Mouse (Mus musculus): Measurements from ENCODE around the gene Snx22. TPM values are rescaled to one million over a fixed set of nuclear protein-coding genes. Genes with fewer than 3 reads are reported as not detected.

Snx22 gene
- 35.7 and 39.1 TPM in 2 replicates for total RNA-seq (2015; ENCODE audit: low replicate concordance)
- total RNA-seq (2017; ENCODE audit: low replicate concordance), result 58.5 and 59.1 TPM in 2 replicates

- peak; percentile 86 for ATAC-seq (replicated peaks; ENCODE audit: low FRiP score, poor library complexity, severe bottlenecking)
These were observed at the start of gene Snx22 for GRCm38 (mm10) chr9:66069583-66069982. TSS of gene Snx22 (minus strand) at chr9:66069719.

DNA sequence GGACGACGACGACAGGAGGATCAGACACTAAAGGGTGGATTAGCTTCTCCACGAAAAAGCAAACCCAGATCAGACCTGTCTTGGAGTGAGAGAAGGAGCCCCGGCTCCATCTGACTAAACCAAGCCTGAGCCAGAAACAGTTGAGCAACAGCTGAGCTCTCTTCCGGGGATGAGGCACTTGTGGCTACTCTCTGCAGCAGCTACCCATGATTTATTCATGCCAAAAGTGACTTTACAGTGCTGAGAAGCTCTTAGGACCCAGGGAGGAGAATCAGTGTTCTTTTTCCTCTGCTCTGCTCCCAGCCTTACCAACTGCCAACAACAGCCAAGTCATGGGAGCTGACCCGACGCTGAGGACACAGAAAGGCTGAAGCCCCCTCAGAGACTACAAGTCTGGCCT, 47.4 kb upstream of the Snx22 start:
- no peak for ATAC-seq (replicated peaks; ENCODE audit: low FRiP score, poor library complexity, severe bottlenecking)

DNA sequence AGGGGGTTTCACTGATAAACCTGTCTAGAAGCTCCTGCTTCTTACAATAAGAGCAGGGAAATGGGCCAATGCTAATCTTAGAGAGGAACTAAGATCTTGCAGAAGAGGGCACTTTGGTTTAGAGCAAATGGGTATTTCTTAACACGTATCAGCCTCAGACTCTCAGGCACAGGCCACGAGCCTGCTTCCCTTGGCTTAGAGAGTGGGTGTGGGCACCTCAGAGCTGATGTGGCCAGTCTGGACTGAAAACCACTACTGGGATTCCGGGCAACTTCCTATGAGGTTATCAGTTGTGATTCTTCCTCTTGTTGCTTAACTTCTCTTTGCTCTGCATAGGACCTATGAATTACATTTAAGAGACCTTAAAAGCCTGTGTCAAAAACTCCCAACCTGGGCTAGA, 44.8 kb upstream of the Snx22 start:
- ATAC-seq (replicated peaks; ENCODE audit: low FRiP score, poor library complexity, severe bottlenecking), result no peak

GRCm38 (mm10) chr9:66110611-66111379, 41.3 kb upstream of the Snx22 start:
- ATAC-seq (replicated peaks; ENCODE audit: low FRiP score, poor library complexity, severe bottlenecking), result no peak

DNA sequence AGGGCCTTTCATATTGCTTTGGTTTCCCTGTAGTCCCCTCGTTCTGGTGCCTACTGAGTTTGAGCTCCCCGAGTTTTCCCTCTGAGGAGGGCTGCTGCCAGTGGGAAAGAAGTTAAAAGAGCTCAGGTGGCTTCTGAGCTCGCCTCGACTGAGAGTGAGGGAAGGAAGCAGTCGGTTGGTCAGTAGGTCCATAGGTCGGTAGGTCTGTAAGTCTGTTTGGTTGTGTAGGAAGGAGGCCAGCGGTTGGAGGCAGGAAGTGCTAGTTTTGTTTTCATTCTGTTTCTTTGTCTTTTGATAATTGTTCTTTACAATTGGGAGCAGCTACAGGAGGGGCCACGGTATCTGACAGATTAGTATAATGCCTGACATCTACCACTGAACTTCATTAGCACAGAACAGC, 40.6 kb upstream of the Snx22 start:
- ATAC-seq (replicated peaks; ENCODE audit: low FRiP score, poor library complexity, severe bottlenecking), result no peak

GRCm38 (mm10) chr9:66109574-66109973, 40.1 kb upstream of the Snx22 start:
- ATAC-seq (replicated peaks; ENCODE audit: low FRiP score, poor library complexity, severe bottlenecking), result no peak

- ATAC-seq (replicated peaks; ENCODE audit: low FRiP score, poor library complexity, severe bottlenecking), result no peak
These were observed 35.6 kb upstream of the Snx22 start for GRCm38 (mm10) chr9:66105168-66105567.

DNA sequence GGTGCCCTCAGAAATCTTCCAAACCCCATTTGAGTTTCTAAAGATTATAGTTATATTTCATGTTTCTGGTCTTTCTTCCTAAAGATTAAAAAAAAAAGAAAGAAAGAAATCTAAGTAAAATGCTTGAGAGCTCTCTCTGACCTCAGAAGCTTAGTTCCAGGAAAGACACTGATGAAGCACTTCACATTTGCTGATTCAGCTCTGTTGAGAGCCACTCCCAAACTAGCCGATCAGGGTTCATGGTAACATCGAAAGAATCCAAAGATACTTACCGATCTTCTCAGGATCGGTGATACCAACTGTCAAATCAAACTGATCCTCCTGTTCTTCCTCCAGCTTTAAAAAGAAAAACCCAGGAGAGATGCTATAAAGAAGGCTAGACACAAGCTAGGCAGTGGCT, 35.1 kb upstream of the Snx22 start:
- ATAC-seq (replicated peaks; ENCODE audit: low FRiP score, poor library complexity, severe bottlenecking), result peak; percentile 50; the same call in 1 of the 2 replicates

DNA sequence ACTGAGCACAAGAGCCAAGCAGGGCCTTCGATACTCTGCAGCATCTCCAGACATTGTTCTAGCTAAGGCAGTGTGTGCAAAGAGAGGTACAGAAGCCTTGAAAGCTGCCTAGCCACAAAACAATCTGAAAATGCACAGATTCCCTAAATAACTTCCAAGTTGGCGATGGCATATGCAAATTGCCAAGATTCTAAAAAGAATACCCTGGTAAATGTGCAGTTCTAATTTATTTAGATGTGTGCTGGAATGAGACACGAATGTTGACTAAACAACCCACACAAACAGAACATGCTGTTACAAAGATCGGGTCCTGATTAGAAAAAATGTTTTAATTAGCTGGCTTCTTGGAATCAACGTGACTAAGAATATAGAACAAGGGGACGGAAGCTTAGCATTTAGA, 33.1 kb upstream of the Snx22 start:
- no peak for ATAC-seq (replicated peaks; ENCODE audit: low FRiP score, poor library complexity, severe bottlenecking)

- ATAC-seq (replicated peaks; ENCODE audit: low FRiP score, poor library complexity, severe bottlenecking), result no peak
These were observed 32.1 kb upstream of the Snx22 start for GRCm38 (mm10) chr9:66101577-66101976.

DNA sequence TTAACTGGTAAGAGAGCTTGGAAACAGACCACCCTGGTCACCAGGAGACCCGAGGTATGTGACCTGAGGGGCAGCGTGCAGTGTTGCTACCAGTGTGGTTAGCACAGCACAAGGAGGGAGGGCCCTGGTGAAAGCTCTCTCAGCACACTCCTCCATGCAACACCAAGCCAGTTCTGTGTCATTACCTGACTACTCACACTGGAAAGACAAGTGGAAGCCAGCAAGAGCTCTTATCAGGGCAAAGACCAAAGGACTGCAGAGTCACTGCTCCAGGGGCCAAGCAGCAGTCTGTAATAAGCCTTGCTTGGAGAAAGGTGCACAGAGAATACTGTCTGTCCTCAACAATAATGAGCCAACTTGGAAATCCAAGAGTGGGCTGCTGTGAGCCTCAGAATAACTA, 23.1 kb upstream of the Snx22 start:
- ATAC-seq (replicated peaks; ENCODE audit: low FRiP score, poor library complexity, severe bottlenecking), result 0 out of 2 replicates have a peak, but pooled peaks have one; percentile 30

GRCm38 (mm10) chr9:66091327-66092231, 22.1 kb upstream of the Snx22 start:
- ATAC-seq (replicated peaks; ENCODE audit: low FRiP score, poor library complexity, severe bottlenecking), result no peak

DNA sequence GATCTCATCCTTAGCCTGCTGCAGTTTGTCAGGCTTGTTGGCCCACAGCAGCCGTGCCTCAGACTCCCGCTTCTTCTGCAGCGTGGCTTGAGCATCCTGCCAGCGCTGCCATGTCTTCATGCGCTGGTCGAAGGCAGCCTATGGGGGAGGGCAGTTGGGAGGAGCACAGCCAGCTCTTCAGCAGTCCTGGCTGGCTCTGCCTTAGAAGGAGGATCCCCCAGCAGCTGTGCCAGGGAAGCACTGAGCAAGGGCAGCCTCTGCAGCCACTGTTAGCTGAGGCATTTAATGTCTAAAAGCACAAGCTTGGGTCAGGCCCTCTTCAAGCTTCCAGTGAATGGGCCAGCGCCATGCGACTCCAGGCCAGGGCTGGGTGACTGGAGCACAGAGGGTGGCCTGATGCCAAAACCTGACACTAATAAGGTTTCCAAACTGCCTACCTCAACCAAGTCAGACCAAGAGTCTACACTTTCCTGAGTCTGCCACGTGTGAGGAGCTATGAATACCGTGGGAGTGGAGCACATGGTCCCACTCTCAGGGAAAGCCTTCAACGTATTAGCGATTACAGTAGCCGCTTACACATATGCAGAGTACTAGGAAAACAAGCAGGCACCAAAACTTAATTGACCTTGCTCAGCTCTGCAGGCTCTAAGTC, 21.2 kb upstream of the Snx22 start:
- no peak for ATAC-seq (replicated peaks; ENCODE audit: low FRiP score, poor library complexity, severe bottlenecking)

- ATAC-seq (replicated peaks; ENCODE audit: low FRiP score, poor library complexity, severe bottlenecking), result peak; percentile 86
These were observed 18.9 kb upstream of the Snx22 start for GRCm38 (mm10) chr9:66088411-66088810.

GRCm38 (mm10) chr9:66087062-66087461, 17.5 kb upstream of the Snx22 start:
- ATAC-seq (replicated peaks; ENCODE audit: low FRiP score, poor library complexity, severe bottlenecking), result no peak

- ATAC-seq (replicated peaks; ENCODE audit: low FRiP score, poor library complexity, severe bottlenecking), result no peak
These were observed 14.7 kb upstream of the Snx22 start for GRCm38 (mm10) chr9:66084171-66084570.

GRCm38 (mm10) chr9:66081999-66082398, 12.5 kb upstream of the Snx22 start:
- ATAC-seq (replicated peaks; ENCODE audit: low FRiP score, poor library complexity, severe bottlenecking), result no peak

- no peak for ATAC-seq (replicated peaks; ENCODE audit: low FRiP score, poor library complexity, severe bottlenecking)
These were observed 11.4 kb upstream of the Snx22 start for GRCm38 (mm10) chr9:66080804-66081459.

GRCm38 (mm10) chr9:66078493-66078892, 9.0 kb upstream of the Snx22 start:
- no peak for ATAC-seq (replicated peaks; ENCODE audit: low FRiP score, poor library complexity, severe bottlenecking)

GRCm38 (mm10) chr9:66078072-66078471, 8.6 kb upstream of the Snx22 start:
- ATAC-seq (replicated peaks; ENCODE audit: low FRiP score, poor library complexity, severe bottlenecking), result no peak

Measured in erythroblast, adult 5-6 weeks (primary cell).